Mouse (Mus musculus): ENCODE results near the gene Olfr1076.
A peak's percentile ranks its signal among the peaks of the same experiment; 100 is the strongest.
"Not testable (repeated sequence)": the region's sequence is repeated elsewhere in the genome, so short reads cannot be mapped to it uniquely, and the experiment has no call there.

Olfr1076 gene

GRCm38 (mm10) chr2:86508161-86508560 is at the start of gene Olfr1076:
Gene Olfr1076 (plus strand): TSS chr2:86508461.
- DNase-seq = no peak

- no peak for DNase-seq
Measured at GRCm38 (mm10) chr2:86460434-86460833, 47.8 kb upstream of the Olfr1076 start.

GRCm38 (mm10) chr2:86464442-86465109 is 43.7 kb upstream of the Olfr1076 start:
- DNase-seq = peak; percentile 57

GRCm38 (mm10) chr2:86487286-86487685 is 21.0 kb upstream of the Olfr1076 start, which contains the start of gene Olfr228:
Gene Olfr228 (minus strand): TSS chr2:86487386.
- DNase-seq = no peak

- no peak for DNase-seq
Measured at GRCm38 (mm10) chr2:86530991-86531390, 22.7 kb downstream of the Olfr1076 start.

GRCm38 (mm10) chr2:86542380-86542779 is 34.1 kb downstream of the Olfr1076 start, which contains the start of gene Olfr1079:
Gene Olfr1079 (minus strand): TSS chr2:86542480.
- no peak for DNase-seq

- DNase-seq = not testable (repeated sequence)
Measured at GRCm38 (mm10) chr2:86558135-86558534, 49.9 kb downstream of the Olfr1076 start, which contains the start of gene Olfr1080. Gene Olfr1080 (minus strand): TSS chr2:86558235.
